ENCODE assay signal across 22 mouse cellular contexts in the genomic region with DNA sequence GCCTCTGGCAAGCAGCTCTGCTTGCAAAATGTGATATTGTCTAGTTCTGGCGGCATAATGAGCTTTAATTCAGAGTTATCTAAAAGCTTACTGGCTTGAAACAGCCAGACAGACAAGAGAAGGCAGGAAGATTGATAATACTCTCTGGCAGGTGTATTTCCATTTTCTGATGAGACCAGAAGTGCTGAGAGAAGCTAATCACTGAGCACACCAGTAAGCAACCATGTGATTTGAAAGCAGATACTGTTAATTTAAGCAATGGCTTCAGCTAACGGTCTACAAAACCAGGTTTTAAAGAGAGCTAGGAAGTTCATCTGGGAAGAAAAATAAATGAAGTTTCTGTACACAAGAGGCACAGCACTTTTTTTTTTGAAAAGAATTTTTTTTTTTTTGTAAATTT.
DNase-seq lines count a peak whose midpoint lies in the region; ATAC-seq lines count a peak whose summit lies in the region.
"Had no signal": no experiment of that assay in that cellular context is flagged by ENCODE, and none has a peak within 500 bp of the region (broad histone marks: within the 10 kb centered on the region; RNA-seq: fewer than 3 reads in every experiment).

No protein-coding gene starts in this region.

- no peaks in the 10 kb centered on the region for H3K9me3 ChIP-seq in forebrain, embryonic 12.5 days
- no peaks in the 10 kb centered on the region for H3K9me3 ChIP-seq in forebrain, embryonic 13.5 days (replicated peaks)
- H3K9me3 ChIP-seq in hindbrain, embryonic 15.5 days: no peaks in the 10 kb centered on the region
- no peaks in the 10 kb centered on the region for H3K9me3 ChIP-seq in hindbrain, embryonic 10.5 days
- no peaks in the 10 kb centered on the region for H3K9me3 ChIP-seq in neural tube, embryonic 13.5 days
- H3K9me3 ChIP-seq in neural tube, embryonic 15.5 days (replicated peaks): no peaks in the 10 kb centered on the region
- H3K9me3 ChIP-seq: embryonic facial prominence, embryonic 13.5 days; G1E; heart, embryonic 15.5 days had no signal

- WGBS in forebrain, embryonic 12.5 days: 67% methylated on average over 2 of the region's 2 CpGs
- 61% methylated on average over 2 of the region's 2 CpGs for WGBS in forebrain, embryonic 13.5 days
- WGBS in hindbrain, embryonic 15.5 days: 37% methylated on average over 2 of the region's 2 CpGs
- 86% methylated on average over 2 of the region's 2 CpGs for WGBS in hindbrain, embryonic 10.5 days
- 48% methylated on average over 2 of the region's 2 CpGs for WGBS in neural tube, embryonic 13.5 days
- WGBS in neural tube, embryonic 15.5 days: 41% methylated on average over 2 of the region's 2 CpGs

- no peak for ATAC-seq in forebrain, embryonic 12.5 days (ENCODE audit: low FRiP score)
- ATAC-seq in forebrain, embryonic 13.5 days: no peak
- peak; percentile 8; the same call in 1 of the 2 replicates for ATAC-seq in hindbrain, embryonic 15.5 days (ENCODE audit: low FRiP score, low read depth)
- ATAC-seq in neural tube, embryonic 13.5 days (ENCODE audit: low read depth): no peak
- ATAC-seq in neural tube, embryonic 15.5 days (ENCODE audit: low FRiP score): no peak
- ATAC-seq: CD4-positive, CD25-positive, alpha-beta regulatory T cell, adult 4 months; intestine, embryonic 16.5 days had no signal

- no peak for DNase-seq in hindbrain, embryonic 10.5 days (ENCODE audit: low spot score)
- no peak for DNase-seq in adrenal gland, adult 8-10 months
- no peak for DNase-seq in T-cell, adult 2 months (ENCODE audit: low spot score)
- DNase-seq: adrenal gland, postnatal 14 days; B cell, adult 2 months; cerebellum, adult 18-20 months; cerebellum, adult 9-11 months; cerebellum, postnatal 36 days; gastrocnemius, postnatal 14 days; heart, adult 2 months; heart, postnatal 14 days had no signal

- H3K4me3 ChIP-seq in forebrain, embryonic 12.5 days (replicated peaks): no peak overlapping the region
- no peak overlapping the region for H3K4me3 ChIP-seq in forebrain, embryonic 13.5 days
- H3K4me3 ChIP-seq in hindbrain, embryonic 15.5 days: no peak overlapping the region
- H3K4me3 ChIP-seq in hindbrain, embryonic 10.5 days: no peak overlapping the region
- H3K4me3 ChIP-seq in neural tube, embryonic 13.5 days: no peak overlapping the region
- no peak overlapping the region for H3K4me3 ChIP-seq in neural tube, embryonic 15.5 days (replicated peaks)
- H3K4me3 ChIP-seq: embryonic facial prominence, embryonic 13.5 days; heart, adult 2 months; heart, embryonic 15.5 days had no signal

- no peak overlapping the region for H3K9ac ChIP-seq in forebrain, embryonic 12.5 days
- H3K9ac ChIP-seq in forebrain, embryonic 13.5 days: no peak overlapping the region
- H3K9ac ChIP-seq in hindbrain, embryonic 15.5 days: no peak overlapping the region
- no peak overlapping the region for H3K9ac ChIP-seq in neural tube, embryonic 13.5 days
- no peak overlapping the region for H3K9ac ChIP-seq in neural tube, embryonic 15.5 days (replicated peaks)
- H3K9ac ChIP-seq: embryonic facial prominence, embryonic 13.5 days; heart, embryonic 15.5 days had no signal

- H3K4me1 ChIP-seq in forebrain, embryonic 12.5 days: no peaks in the 10 kb centered on the region
- H3K4me1 ChIP-seq in forebrain, embryonic 13.5 days: 0 out of 2 replicates have a peak, but pooled peaks cover 3% of the 10 kb centered on the region
- H3K4me1 ChIP-seq in hindbrain, embryonic 15.5 days (replicated peaks): peaks cover 8% of the 10 kb centered on the region; the same call in 1 of the 2 replicates
- no peaks in the 10 kb centered on the region for H3K4me1 ChIP-seq in hindbrain, embryonic 10.5 days (replicated peaks)
- H3K4me1 ChIP-seq in neural tube, embryonic 13.5 days (replicated peaks): peaks cover 5% of the 10 kb centered on the region; the same call in 1 of the 2 replicates
- H3K4me1 ChIP-seq in neural tube, embryonic 15.5 days: peaks cover 4% of the 10 kb centered on the region; the same call in 1 of the 2 replicates
- H3K4me1 ChIP-seq: embryonic facial prominence, embryonic 13.5 days; heart, embryonic 15.5 days had no signal

- no peaks in the 10 kb centered on the region for H3K27me3 ChIP-seq in forebrain, embryonic 12.5 days
- no peaks in the 10 kb centered on the region for H3K27me3 ChIP-seq in forebrain, embryonic 13.5 days
- H3K27me3 ChIP-seq in hindbrain, embryonic 15.5 days: no peaks in the 10 kb centered on the region
- no peaks in the 10 kb centered on the region for H3K27me3 ChIP-seq in hindbrain, embryonic 10.5 days (ENCODE audit: insufficient read depth, poor library complexity, severe bottlenecking)
- H3K27me3 ChIP-seq in neural tube, embryonic 13.5 days: no peaks in the 10 kb centered on the region
- H3K27me3 ChIP-seq in neural tube, embryonic 15.5 days (replicated peaks): no peaks in the 10 kb centered on the region
- H3K27me3 ChIP-seq: embryonic facial prominence, embryonic 13.5 days; heart, embryonic 15.5 days had no signal

- no peak overlapping the region for H3K4me2 ChIP-seq in forebrain, embryonic 12.5 days
- H3K4me2 ChIP-seq in forebrain, embryonic 13.5 days: no peak overlapping the region
- H3K4me2 ChIP-seq in hindbrain, embryonic 15.5 days: no peak overlapping the region
- no peak overlapping the region for H3K4me2 ChIP-seq in neural tube, embryonic 13.5 days
- H3K4me2 ChIP-seq in neural tube, embryonic 15.5 days: no peak overlapping the region
- H3K4me2 ChIP-seq: embryonic facial prominence, embryonic 13.5 days; heart, embryonic 11.5 days; heart, embryonic 15.5 days had no signal

- H3K36me3 ChIP-seq in forebrain, embryonic 12.5 days (replicated peaks): no peaks in the 10 kb centered on the region
- no peaks in the 10 kb centered on the region for H3K36me3 ChIP-seq in forebrain, embryonic 13.5 days (ENCODE audit: poor library complexity, severe bottlenecking)
- H3K36me3 ChIP-seq in hindbrain, embryonic 15.5 days: no peaks in the 10 kb centered on the region
- H3K36me3 ChIP-seq in hindbrain, embryonic 10.5 days: no peaks in the 10 kb centered on the region
- no peaks in the 10 kb centered on the region for H3K36me3 ChIP-seq in neural tube, embryonic 13.5 days
- no peaks in the 10 kb centered on the region for H3K36me3 ChIP-seq in neural tube, embryonic 15.5 days
- H3K36me3 ChIP-seq: embryonic facial prominence, embryonic 13.5 days; G1E; heart, embryonic 15.5 days had no signal

- 0 out of 2 replicates have a peak overlapping the region, but pooled peaks have one; percentile 13 for H3K27ac ChIP-seq in forebrain, embryonic 12.5 days
- no peak overlapping the region for H3K27ac ChIP-seq in forebrain, embryonic 13.5 days
- 0 out of 2 replicates have a peak overlapping the region, but pooled peaks have one; percentile 9 for H3K27ac ChIP-seq in hindbrain, embryonic 15.5 days (replicated peaks)
- no peak overlapping the region for H3K27ac ChIP-seq in hindbrain, embryonic 10.5 days
- 0 out of 2 replicates have a peak overlapping the region, but pooled peaks have one; percentile 20 for H3K27ac ChIP-seq in neural tube, embryonic 13.5 days (replicated peaks)
- H3K27ac ChIP-seq in neural tube, embryonic 15.5 days (replicated peaks): no peak overlapping the region
- H3K27ac ChIP-seq: embryonic facial prominence, embryonic 13.5 days; heart, adult 2 months; heart, embryonic 15.5 days had no signal

Comparison
In these comparisons a context has a peak if more than half of its experiments do, and no peak if none do; other contexts are left out.
1. H3K27ac ChIP-seq: peak in forebrain, embryonic 12.5 days (single experiment), hindbrain, embryonic 15.5 days (single experiment) and neural tube, embryonic 13.5 days (single experiment); none in forebrain, embryonic 13.5 days (single experiment), hindbrain, embryonic 10.5 days (single experiment) and neural tube, embryonic 15.5 days (single experiment).